Mouse (Mus musculus) layer of hippocampus, adult 2 months (tissue): ENCODE measurements around the gene 1700029I15Rik. TPM values are rescaled to one million over a fixed set of nuclear protein-coding genes. Genes with fewer than 3 reads are reported as not detected.

Experiments
- DNase-seq, 2 experiments: peaks; one replicate each; pipeline ENCODE4 v3.0.0; 2022; ENCODE audit warnings: low spot score in 2 of 2
- H3K27ac ChIP-seq: fragments of 200-600 bp; 2 replicates; pipeline ENCODE4 v1.8.1; 2022
- H3K4me3 ChIP-seq: fragments of 200-600 bp; 2 replicates; pipeline ENCODE4 v1.8.1; 2022; ENCODE audit warnings: mild to moderate bottlenecking
- CTCF ChIP-seq: fragments of 200-600 bp; conservative IDR thresholded peaks from 2 replicates; pipeline ENCODE4 v1.8.1; 2022; ENCODE audit warnings: antibody characterized with exemption, mild to moderate bottlenecking, moderate library complexity
- long read RNA-seq, 2 experiments: library from polyadenylated mRNA; stranded (forward); transcript quantifications; one replicate each; pipeline ENCODE4 v2.0.0; 2021; ENCODE audit warnings: borderline mapping rate in 2 of 2
- total RNA-seq, 2 experiments: library from RNA; stranded (reverse); gene quantifications; 2 replicates each; pipeline ENCODE4 v1.2.3; 2021

Gene 1700029I15Rik
- 1 to 10 TPM; 4.5 to 5.0 TPM for total RNA-seq
- long read RNA-seq, experiment 1: 0 reads
- long read RNA-seq, experiment 2: 0 reads

GRCm38 (mm10) chr2:92381901-92382588, at the start of gene 1700029I15Rik:
TSS of gene 1700029I15Rik (plus strand) at chr2:92382538.
- no peak for DNase-seq

GRCm38 (mm10) chr2:92342418-92342817, 39.9 kb upstream of the 1700029I15Rik start:
- no peak for TF ChIP-seq CTCF
- no peak overlapping the region for H3K4me3 ChIP-seq
- DNase-seq: no peak
- no peak overlapping the region for H3K27ac ChIP-seq

More at GRCm38 (mm10) chr2:92381901-92382588, at the start of gene 1700029I15Rik:
- TF ChIP-seq CTCF: no peak
- no peak within 1 kb of the TSS for H3K4me3 ChIP-seq
- H3K27ac ChIP-seq: peak within 1 kb of the TSS; percentile 29; the same call in 1 of the 2 replicates

GRCm38 (mm10) chr2:92347191-92347590, 35.1 kb upstream of the 1700029I15Rik start:
- DNase-seq: no peak
- Histone ChIP-seq H3K4me3 (no peak overlapping the region), H3K27ac (no peak overlapping the region)
- TF ChIP-seq CTCF: no peak

GRCm38 (mm10) chr2:92349589-92350425, 32.5 kb upstream of the 1700029I15Rik start:
- no peak for TF ChIP-seq CTCF
- Histone ChIP-seq H3K4me3 (no peak overlapping the region), H3K27ac (peak overlapping the region; percentile 50)
- DNase-seq: no peak

- DNase-seq: no peak
- Histone ChIP-seq H3K27ac (no peak overlapping the region), H3K4me3 (no peak overlapping the region)
- TF ChIP-seq CTCF: no peak
These were observed 31.7 kb upstream of the 1700029I15Rik start for GRCm38 (mm10) chr2:92350686-92351085.

GRCm38 (mm10) chr2:92353402-92353801, 28.9 kb upstream of the 1700029I15Rik start:
- no peak for TF ChIP-seq CTCF
- no peak for DNase-seq

GRCm38 (mm10) chr2:92354224-92354623, 28.1 kb upstream of the 1700029I15Rik start:
- Histone ChIP-seq H3K4me3 (no peak overlapping the region), H3K27ac (0 out of 2 replicates have a peak overlapping the region, but pooled peaks have one; percentile 18)
- no peak for DNase-seq
- TF ChIP-seq CTCF: no peak

More at GRCm38 (mm10) chr2:92353402-92353801, 28.9 kb upstream of the 1700029I15Rik start:
- Histone ChIP-seq H3K27ac (no peak overlapping the region; the same call in 1 of the 2 replicates), H3K4me3 (no peak overlapping the region)

GRCm38 (mm10) chr2:92359301-92359700, 23.0 kb upstream of the 1700029I15Rik start:
- no peak for DNase-seq
- no peak for TF ChIP-seq CTCF
- peak overlapping the region; percentile 7; the same call in 1 of the 2 replicates for H3K27ac ChIP-seq
- H3K4me3 ChIP-seq: no peak overlapping the region

GRCm38 (mm10) chr2:92360186-92360823, 22.0 kb upstream of the 1700029I15Rik start:
- DNase-seq: no peak
- peak overlapping the region; percentile 44 for H3K27ac ChIP-seq
- H3K4me3 ChIP-seq: no peak overlapping the region
- TF ChIP-seq CTCF: no peak

- DNase-seq: no peak
- TF ChIP-seq CTCF: no peak
- Histone ChIP-seq H3K27ac (no peak overlapping the region), H3K4me3 (no peak overlapping the region)
These were observed 21.4 kb upstream of the 1700029I15Rik start for GRCm38 (mm10) chr2:92360893-92361292.

- no peak for TF ChIP-seq CTCF
- H3K4me3 ChIP-seq: no peak overlapping the region
- no peak overlapping the region for H3K27ac ChIP-seq
- DNase-seq: no peak
These were observed 20.5 kb upstream of the 1700029I15Rik start for GRCm38 (mm10) chr2:92361795-92362194.

- Histone ChIP-seq H3K27ac (no peak overlapping the region), H3K4me3 (no peak overlapping the region)
- no peak for TF ChIP-seq CTCF
- DNase-seq: no peak
These were observed 19.6 kb upstream of the 1700029I15Rik start for GRCm38 (mm10) chr2:92362571-92363228.
